Mouse (Mus musculus) bone marrow macrophage, adult 2 months (primary cell): ENCODE results near the gene Ruvbl2. TPM values are rescaled to one million over a fixed set of nuclear protein-coding genes. Genes with fewer than 3 reads are reported as not detected.

Source experiments
- H3K27ac ChIP-seq: 2 replicates; pipeline ENCODE4 v1.5.1; 2012; ENCODE audit warnings: low read depth, low read length; ENCODE audit not compliant: insufficient read depth
- H3K4me1 ChIP-seq: 2 replicates; pipeline ENCODE4 v1.6.1; 2012; ENCODE audit warnings: low read length; ENCODE audit not compliant: control insufficient read depth, insufficient read depth
- H3K4me3 ChIP-seq: 2 replicates; pipeline ENCODE4 v1.5.1; 2012; ENCODE audit warnings: mild to moderate bottlenecking, low read length, moderate library complexity; ENCODE audit not compliant: insufficient read depth
- CTCF ChIP-seq: IDR thresholded peaks from 2 replicates; pipeline ENCODE4 v1.5.1; 2012; ENCODE audit warnings: low read depth, mild to moderate bottlenecking, low read length, moderate library complexity
- POLR2A ChIP-seq: IDR thresholded peaks from 2 replicates; pipeline ENCODE4 v1.6.1; 2012; ENCODE audit warnings: mild to moderate bottlenecking, low read depth, low read length, borderline replicate concordance
- polyA plus RNA-seq: library from polyadenylated mRNA; stranded (reverse); fragments of >200 nt; gene quantifications from 2 replicates; pipeline ENCODE4 v1.2.4, GENCODE M21; 2012; ENCODE audit not compliant: missing spikeins, insufficient read depth, insufficient read length

The Ruvbl2 gene
- polyA plus RNA-seq, 1 experiment = 43.8 TPM

DNA sequence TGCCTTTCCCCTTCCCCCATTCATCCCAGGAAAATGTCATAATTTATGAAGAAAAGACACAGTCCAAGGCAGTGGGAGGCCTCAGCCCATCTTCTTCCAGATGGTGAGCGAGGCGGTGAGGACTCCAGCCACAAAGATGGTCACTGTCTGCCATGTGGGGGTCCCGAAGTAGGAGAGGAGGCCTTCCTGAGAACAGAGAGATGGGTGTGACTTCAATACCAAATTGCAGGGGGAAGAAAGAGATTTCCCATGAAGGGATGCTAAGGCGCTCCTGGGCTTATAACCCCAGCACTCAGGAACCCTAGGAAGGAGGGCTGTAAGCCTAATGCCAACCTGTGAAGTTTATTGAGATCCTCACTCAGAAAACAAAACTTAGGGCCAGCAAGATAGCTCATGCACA is 23.9 kb upstream of the Ruvbl2 start:
- TF ChIP-seq CTCF (no peak), POLR2A (no peak)
- no peak overlapping the region for H3K4me3 ChIP-seq
- peaks cover 32% of the 10 kb centered on the region for H3K4me1 ChIP-seq
- H3K27ac ChIP-seq = peak overlapping the region; percentile 98

DNA sequence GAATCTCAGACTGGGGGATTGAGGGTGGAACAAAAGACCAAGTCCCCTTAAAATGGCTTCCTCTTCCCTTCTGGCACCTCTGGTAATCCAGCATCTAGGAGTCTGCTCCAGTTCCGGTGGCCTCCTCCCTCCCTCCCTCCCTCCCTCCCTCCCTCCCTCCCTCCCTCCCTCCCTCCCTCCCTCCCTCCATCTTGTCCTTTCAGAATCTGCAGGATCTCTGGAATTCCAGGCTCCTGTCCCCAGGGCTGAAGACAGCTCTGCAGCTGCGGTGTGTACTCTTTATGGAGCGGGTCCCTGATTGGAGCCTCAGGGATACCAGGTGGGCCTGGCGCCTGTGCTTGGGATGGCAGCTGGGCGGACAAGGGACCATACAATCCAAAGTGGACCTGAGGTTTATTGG is 23.4 kb upstream of the Ruvbl2 start:
- peak overlapping the region; percentile 98 for H3K27ac ChIP-seq
- TF ChIP-seq POLR2A (no peak), CTCF (no peak)
- H3K4me1 ChIP-seq = peaks cover 32% of the 10 kb centered on the region
- peak overlapping the region; percentile 55; the same call in 1 of the 2 replicates for H3K4me3 ChIP-seq

DNA sequence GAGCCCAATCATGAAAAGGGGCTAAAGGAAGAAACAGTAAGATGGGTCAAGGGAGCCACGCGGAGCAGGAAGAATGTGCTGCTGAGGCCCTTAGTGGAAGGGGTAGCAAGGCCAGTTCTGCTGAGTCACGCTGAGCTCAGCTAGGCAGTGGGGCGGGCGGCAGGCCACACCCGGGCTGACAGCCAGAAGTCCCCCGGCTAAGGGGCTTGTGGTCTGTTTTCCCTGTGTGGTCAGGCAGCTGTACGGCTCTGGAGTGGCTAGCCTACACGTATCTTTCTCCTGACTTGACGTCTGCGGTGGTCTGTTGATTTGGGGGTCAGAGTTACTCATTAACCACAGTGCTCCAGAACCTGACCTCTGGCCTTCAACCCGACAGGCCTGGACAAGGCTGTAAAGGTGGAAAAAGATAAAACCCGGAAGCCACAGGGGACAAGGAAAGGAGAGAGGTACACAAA is 23.0 kb upstream of the Ruvbl2 start:
- Histone ChIP-seq H3K4me1 (peaks cover 32% of the 10 kb centered on the region), H3K27ac (peak overlapping the region; percentile 98), H3K4me3 (peak overlapping the region; percentile 55)
- TF ChIP-seq CTCF (no peak), POLR2A (no peak)

DNA sequence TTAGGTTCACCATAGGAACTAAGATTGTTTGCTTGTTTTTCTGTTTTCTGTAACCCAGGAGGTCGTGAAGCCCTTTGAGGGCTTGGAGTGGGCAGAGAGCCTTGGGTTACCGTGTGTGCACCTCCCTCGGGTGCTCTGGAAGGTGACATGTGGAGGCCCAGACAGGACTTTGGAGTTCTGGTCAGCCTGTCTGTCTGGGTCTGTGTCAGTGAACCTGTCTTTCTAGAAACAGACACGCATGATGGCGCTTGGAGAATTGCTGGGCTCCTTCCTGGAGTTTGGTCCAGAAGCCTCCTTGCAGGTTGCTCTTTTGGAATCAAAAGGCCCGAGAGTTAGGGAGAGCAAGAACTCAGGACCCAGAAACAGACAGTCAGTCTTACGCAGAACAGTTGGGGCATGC is 22.5 kb upstream of the Ruvbl2 start:
- Histone ChIP-seq H3K4me1 (peaks cover 32% of the 10 kb centered on the region), H3K4me3 (peak overlapping the region; percentile 55), H3K27ac (peak overlapping the region; percentile 98)
- no peak for TF ChIP-seq POLR2A
- no peak for TF ChIP-seq CTCF

DNA sequence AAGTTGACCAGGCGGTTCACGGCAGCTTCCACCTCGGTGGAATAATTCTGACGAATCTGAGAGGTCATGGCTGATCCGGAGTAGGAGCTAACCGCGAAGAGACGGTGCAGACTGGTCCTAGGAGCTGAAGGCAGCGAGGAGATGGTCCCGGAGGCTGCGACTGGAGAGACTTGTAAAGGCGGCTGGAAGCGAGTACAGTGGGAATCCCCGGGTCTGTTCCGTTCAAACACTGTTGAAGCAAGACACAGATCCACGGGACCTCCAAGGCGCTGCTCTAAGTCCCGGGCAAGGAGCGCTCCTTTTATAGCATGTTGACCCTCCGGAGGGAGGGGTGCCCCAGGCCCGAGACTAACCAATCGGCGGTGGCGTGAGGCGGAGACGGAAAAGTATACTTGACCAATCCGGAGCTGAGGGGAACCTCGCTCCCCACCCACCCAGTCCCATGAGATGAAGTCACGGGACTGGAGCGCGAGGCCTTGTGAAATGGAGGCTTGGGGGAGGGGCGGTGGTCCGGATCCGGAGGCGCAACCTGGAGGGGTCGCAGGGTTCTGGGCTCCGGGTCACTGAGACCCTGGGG is 21.8 kb upstream of the Ruvbl2 start, which contains the start of gene Ftl1:
Ftl1 (minus strand) TSS at position 321 of the 577 bp plus-strand sequence.
- peak within 1 kb of the TSS; percentile 94 for H3K4me3 ChIP-seq
- TF ChIP-seq POLR2A = peak; percentile 97
- peak within 1 kb of the TSS; percentile 100 for H3K27ac ChIP-seq
- peaks cover 27% of the 10 kb centered on the region for H3K4me1 ChIP-seq

DNA sequence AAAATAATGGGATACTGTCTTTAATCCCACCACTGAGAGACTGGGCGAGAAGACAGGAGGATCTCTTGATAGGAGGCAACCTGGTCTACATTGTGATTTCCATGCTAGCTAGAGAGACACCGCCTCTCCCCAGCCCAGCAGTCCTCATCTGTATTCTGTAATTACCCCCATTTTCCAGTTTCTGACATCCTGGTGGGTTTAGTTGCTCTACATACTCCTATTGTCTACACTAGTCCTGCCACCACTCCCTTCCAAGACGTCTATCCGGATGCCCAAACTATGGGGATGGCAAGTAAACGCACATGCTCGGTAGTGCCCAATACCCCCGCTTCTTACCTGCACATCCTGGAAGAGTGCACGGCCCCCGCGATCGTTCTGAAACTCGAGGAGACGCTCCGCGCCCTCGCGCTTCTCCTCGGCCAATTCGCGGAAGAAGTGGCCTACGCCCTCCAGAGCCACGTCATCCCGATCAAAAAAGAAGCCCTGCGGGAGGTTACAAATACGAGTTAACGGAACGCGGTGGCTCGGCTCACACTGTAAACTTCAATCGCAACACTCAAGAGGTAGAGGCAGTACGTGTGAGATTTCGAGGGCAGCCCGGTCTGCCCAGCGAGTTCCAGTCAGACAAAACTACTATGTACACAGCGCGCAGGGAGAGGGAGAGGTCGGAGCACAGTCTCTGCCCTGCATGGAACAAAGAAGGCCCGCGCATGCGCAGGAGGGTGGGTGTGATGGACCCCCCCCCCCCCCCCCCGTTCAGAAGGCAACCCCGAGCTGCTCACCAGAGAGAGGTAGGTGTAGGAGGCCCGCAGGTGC is 21.1 kb upstream of the Ruvbl2 start:
- TF ChIP-seq CTCF (no peak), POLR2A (no peak)

DNA sequence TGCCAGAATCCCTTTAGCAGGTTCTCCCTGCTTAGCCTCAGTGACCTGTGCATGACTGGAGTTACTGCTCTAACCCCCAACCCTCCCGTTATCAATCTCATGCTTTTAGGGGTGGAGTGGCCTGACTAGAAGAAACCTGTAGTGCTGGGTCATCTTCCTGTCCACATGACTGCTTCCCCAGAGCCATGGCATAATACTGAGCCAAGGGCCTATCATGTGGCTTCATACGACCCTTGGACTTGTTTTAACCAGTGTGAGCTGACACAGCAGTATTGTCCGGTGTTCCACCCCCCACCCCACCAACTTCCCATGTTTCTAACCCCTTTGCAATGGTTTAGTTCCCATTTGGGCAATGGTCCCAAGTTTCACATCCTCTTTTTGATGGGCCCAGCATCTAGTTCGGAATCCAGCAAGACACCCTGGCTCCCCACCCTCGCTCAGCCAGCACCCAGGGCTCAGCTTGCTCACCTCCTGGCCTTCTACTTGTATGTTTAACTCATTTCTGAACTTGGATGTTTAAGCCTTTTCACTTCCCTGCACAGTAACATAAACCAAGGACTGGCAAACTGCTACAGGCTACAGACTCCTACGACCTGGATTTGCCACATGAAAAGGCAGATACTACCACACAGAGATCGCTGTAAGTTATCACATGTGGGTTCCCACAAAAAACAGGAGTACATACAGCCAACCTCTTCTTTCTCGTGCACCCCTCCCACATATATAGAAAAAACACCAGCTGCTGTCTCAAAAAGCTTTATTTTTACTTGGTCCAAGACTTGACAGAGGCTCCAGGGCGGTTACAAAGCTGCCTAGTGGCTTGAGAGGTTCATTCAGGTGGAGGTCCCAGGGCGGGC is 19.5 kb upstream of the Ruvbl2 start:
- TF ChIP-seq POLR2A (0 out of 2 replicates have a peak, but pooled peaks have one; percentile 47), CTCF (no peak)
- H3K4me3 ChIP-seq = peak overlapping the region; percentile 94
- peaks cover 15% of the 10 kb centered on the region for H3K4me1 ChIP-seq
- peak overlapping the region; percentile 100 for H3K27ac ChIP-seq

More for the DNA sequence above, 21.1 kb upstream of the Ruvbl2 start:
- peak overlapping the region; percentile 94 for H3K4me3 ChIP-seq
- peaks cover 25% of the 10 kb centered on the region for H3K4me1 ChIP-seq
- H3K27ac ChIP-seq = peak overlapping the region; percentile 100

DNA sequence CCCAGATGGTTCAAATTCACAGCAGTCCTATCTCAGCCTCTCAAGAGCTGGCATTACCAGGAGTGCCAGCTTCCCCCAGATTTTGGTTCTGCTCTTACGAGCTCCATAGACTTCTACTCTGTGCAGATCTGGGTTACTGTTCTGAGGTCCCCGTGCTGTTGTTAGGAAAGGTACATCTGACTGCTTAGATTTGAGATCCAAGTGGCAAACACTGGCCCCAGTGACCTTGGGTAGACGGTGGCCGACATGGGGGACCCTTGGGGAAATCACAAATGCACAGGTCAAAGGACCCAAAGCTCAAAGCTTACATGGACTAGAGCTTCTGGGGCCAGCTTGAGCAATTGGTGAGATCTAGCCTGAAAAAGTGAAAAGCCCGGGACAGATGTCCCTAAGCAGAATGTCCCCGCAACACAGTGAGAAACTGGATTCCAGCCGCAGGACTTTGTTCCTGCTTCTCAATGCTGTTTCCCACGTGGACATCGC is 18.9 kb upstream of the Ruvbl2 start:
- Histone ChIP-seq H3K4me3 (peak overlapping the region; percentile 94), H3K4me1 (peaks cover 12% of the 10 kb centered on the region), H3K27ac (peak overlapping the region; percentile 100)
- TF ChIP-seq CTCF = no peak

DNA sequence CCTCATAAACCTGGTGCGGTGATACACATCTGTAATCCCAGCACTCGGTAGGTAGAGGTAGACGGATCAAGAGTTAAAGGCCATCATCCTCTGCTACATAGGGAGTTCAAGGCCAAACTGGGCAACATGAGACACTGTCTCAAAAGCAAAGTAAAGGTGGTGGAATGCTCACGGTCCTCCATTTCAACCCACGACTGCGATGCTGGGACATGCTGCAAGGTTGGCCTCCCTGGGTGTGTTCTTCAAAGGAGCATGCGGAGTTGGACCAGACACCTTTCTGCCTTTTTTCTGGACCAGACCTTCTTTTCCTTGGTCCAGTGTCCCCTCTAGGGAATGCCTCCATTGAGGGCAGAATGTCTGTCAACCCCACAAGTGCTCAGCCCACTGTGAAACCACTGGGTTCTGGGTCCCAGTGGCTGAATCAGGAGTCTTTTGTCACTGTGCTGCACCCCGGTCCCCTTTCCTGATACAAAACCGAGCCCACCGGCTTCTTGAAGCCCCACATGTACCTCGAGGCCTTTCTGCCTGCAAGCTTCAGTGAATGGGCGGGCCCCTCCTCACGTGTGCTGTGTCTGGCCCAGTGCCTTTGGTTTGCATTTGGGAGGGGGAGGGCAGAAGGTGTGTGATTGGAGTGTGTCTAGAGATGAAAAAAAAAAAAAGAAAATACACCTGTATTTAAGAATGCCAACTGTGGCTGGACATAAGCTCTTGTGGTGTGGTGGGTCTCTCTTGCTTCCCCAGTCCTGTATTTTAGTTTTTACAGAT is 18.2 kb upstream of the Ruvbl2 start:
- Histone ChIP-seq H3K4me3 (peak overlapping the region; percentile 94), H3K4me1 (peaks cover 8% of the 10 kb centered on the region), H3K27ac (peak overlapping the region; percentile 100)
- TF ChIP-seq POLR2A (no peak), CTCF (no peak)
